Mouse (Mus musculus) left cerebral cortex, postnatal 4 days (tissue): ENCODE results near the gene Zfp326. TPM values are rescaled to one million over a fixed set of nuclear protein-coding genes. Genes with fewer than 3 reads are reported as not detected.
A peak's percentile ranks its signal among the peaks of the same experiment; 100 is the strongest.

ENCODE experiments used
- DNase-seq: peaks from one replicate; pipeline ENCODE4 v3.0.0-alpha.2; 2022
- intact Hi-C: fragments of 180-260 bp; cut with DNase I; formaldehyde crosslinking; loops from one replicate; pipeline ENCODE4 v1.15.1; 2025
- total RNA-seq, 2 experiments: library from RNA; stranded (reverse); gene quantifications; 2 replicates each; pipeline ENCODE4 v1.2.3; 2021

Gene Zfp326
- total RNA-seq, 2 experiments from 2014 or later: 57.2 to 64.9 TPM

DNA sequence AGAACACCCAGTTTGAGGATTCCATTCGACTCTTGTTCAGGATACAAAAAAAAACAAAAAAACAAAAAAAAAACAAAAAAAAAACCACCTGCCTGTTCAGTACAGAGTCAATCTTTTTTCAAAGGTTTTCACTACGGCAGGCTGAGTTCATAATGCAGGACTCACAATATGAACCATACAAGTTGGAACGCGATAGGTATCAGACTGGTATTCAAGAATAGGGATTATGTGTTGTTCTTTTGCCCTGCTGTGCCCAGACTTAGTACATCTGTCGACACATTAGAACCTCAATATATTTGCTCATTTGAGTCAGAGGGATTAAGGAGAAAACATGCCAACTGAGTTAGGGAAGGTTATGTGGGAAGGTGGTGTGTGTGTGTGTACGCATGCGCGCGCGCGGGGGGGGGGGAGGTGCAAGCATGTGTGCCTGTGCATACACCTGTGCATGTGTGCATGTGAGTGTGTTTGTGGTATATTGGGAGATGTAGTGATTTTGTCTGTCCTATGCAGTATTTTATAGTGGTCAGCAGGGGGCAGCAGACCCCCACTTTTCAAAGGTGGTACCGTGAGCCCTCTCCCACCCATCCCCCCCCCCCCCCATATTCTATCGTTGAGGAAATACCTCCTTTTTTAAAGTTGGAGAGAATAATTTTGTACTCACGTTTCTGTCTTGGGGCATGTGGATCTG lies 49.3 kb downstream of the Zfp326 start:
- intact Hi-C loops: loop anchor here (10.0 kb wide), 1 partner anchor 719 kb away; no protein-coding TSS in a partner anchor

DNA sequence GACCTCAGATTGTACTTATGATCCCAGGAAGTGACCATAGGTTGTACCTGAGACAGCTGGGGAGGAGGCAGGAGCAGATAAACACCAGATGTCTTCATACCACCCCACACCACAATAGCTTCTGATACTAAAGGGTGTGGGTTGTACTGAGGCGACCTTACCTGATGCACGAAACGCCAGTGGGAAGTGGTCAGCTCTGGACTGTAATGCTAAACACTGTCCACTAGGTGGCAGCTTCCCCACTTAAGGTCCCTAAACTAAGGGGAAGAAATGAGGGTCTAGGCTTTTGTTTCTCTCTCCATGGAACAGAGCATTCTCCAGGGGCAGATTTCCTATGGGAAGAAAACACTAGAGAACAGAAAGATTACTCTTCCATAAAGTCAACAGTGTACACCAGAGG lies 53.9 kb downstream of the Zfp326 start:
- no peak for DNase-seq
- intact Hi-C loops: no loop called here

More for the DNA sequence above, 49.3 kb downstream of the Zfp326 start:
- DNase-seq: peak; percentile 20

DNA sequence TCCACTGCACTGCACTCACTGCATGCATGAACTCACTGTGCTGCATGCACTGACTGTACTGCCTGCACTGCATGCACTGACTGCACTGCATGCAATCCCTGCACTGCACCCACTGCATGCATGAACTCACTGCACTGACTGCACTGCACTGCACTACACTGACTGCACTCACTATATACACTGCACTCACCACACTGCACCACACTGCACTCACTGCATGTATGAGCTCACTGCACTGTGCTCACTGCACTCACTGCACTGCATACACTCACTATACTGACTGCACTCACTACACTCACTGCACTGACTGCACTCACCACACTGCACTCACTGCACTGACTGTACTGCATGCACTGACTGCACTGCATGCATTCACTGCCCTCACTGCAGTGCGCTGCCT lies 56.0 kb downstream of the Zfp326 start:
- no peak for DNase-seq
- intact Hi-C loops: no loop called here

DNA sequence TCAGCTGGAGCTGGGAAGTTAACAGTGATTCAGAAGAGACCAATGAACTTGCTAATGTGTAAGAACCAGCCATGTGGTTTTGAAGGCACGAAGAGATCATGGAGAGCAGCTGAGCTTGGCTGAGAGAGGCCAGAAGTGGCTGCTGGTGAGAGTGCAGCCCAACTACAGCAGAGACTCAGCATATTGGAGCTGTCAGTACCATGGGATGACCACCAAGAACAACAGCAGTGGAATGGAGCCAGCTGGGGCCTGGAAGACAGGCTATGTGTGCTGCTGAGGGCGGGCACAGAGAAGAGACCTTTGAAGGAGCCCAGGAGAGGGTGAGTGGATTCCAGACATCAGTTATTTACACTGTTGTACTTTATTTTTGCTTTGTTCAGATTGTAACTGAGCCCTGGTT lies 65.6 kb downstream of the Zfp326 start:
- intact Hi-C loops: no loop called here
- peak; percentile 27 for DNase-seq

Other genes with a start within 250 kb of the Zfp326 start
- gene Lrrc8d, start 176.6 kb upstream of the Zfp326 start, total RNA-seq: 10 to 100 TPM; 60.2 to 62.3 TPM